Mouse (Mus musculus) ovary, postnatal 14 days (tissue): ENCODE results near the gene Atxn7l1.

Experiments
- DNase-seq: peaks from one replicate; pipeline ENCODE4 v3.0.0; 2022; ENCODE audit warnings: low spot score

Atxn7l1 gene

GRCm38 (mm10) chr12:33182428-33183137 is 35.1 kb downstream of the Atxn7l1 start:
- DNase-seq = no peak

GRCm38 (mm10) chr12:33183138-33183627 is 35.7 kb downstream of the Atxn7l1 start:
- no peak for DNase-seq

- DNase-seq = no peak
Observed at GRCm38 (mm10) chr12:33184137-33184536, 36.6 kb downstream of the Atxn7l1 start.

GRCm38 (mm10) chr12:33185046-33185445 is 37.6 kb downstream of the Atxn7l1 start:
- DNase-seq = no peak

GRCm38 (mm10) chr12:33186331-33186730 is 38.8 kb downstream of the Atxn7l1 start:
- DNase-seq = peak; percentile 18

- DNase-seq = no peak
Observed at GRCm38 (mm10) chr12:33190133-33190532, 42.6 kb downstream of the Atxn7l1 start.

GRCm38 (mm10) chr12:33190633-33191032 is 43.1 kb downstream of the Atxn7l1 start:
- no peak for DNase-seq

- DNase-seq = no peak
Observed at GRCm38 (mm10) chr12:33193408-33193901, 46.0 kb downstream of the Atxn7l1 start.

- no peak for DNase-seq
Observed at GRCm38 (mm10) chr12:33195175-33195574, 47.7 kb downstream of the Atxn7l1 start.

- DNase-seq = no peak
Observed at GRCm38 (mm10) chr12:33197287-33197686, 49.8 kb downstream of the Atxn7l1 start.

GRCm38 (mm10) chr12:33197746-33198145 is 50.3 kb downstream of the Atxn7l1 start:
- no peak for DNase-seq

GRCm38 (mm10) chr12:33201068-33201467 is 53.6 kb downstream of the Atxn7l1 start:
- no peak for DNase-seq

GRCm38 (mm10) chr12:33201491-33202210 is 54.2 kb downstream of the Atxn7l1 start:
- DNase-seq = no peak

GRCm38 (mm10) chr12:33205255-33205654 is 57.8 kb downstream of the Atxn7l1 start:
- no peak for DNase-seq

GRCm38 (mm10) chr12:33206300-33206699 is 58.8 kb downstream of the Atxn7l1 start:
- no peak for DNase-seq

- DNase-seq = no peak
Observed at GRCm38 (mm10) chr12:33210856-33211255, 63.4 kb downstream of the Atxn7l1 start.

- no peak for DNase-seq
Observed at GRCm38 (mm10) chr12:33218215-33218859, 70.8 kb downstream of the Atxn7l1 start.

GRCm38 (mm10) chr12:33219436-33219835 is 71.9 kb downstream of the Atxn7l1 start:
- no peak for DNase-seq

- DNase-seq = no peak
Observed at GRCm38 (mm10) chr12:33220081-33220480, 72.6 kb downstream of the Atxn7l1 start.

- no peak for DNase-seq
Observed at GRCm38 (mm10) chr12:33220509-33221051, 73.1 kb downstream of the Atxn7l1 start.

GRCm38 (mm10) chr12:33222187-33222586 is 74.7 kb downstream of the Atxn7l1 start:
- DNase-seq = no peak

- DNase-seq = no peak
Observed at GRCm38 (mm10) chr12:33225117-33225541, 77.6 kb downstream of the Atxn7l1 start.
